Mouse (Mus musculus) kidney, embryonic 15.5 days (tissue): ENCODE results near the gene Psmb4. TPM values are rescaled to one million over a fixed set of nuclear protein-coding genes. Genes with fewer than 3 reads are reported as not detected.

Experiments used
- ATAC-seq: fragments of 200-750 bp; cut with Nextera tagmentation; replicated peaks from 2 replicates; pipeline ENCODE4 v1.8.0; 2017; ENCODE audit warnings: moderate TSS enrichment; ENCODE audit not compliant: low FRiP score
- H3K27ac ChIP-seq: fragments of 300-500 bp; sonication (generic); 2 replicates; pipeline ENCODE4 v1.5.1; 2015; ENCODE audit warnings: mild to moderate bottlenecking, inconsistent platforms
- H3K27me3 ChIP-seq: fragments of 300-500 bp; sonication (generic); 2 replicates; pipeline ENCODE4 v1.6.1; 2015; ENCODE audit warnings: inconsistent platforms
- H3K36me3 ChIP-seq: fragments of 300-500 bp; sonication (generic); 2 replicates; pipeline ENCODE4 v1.6.1; 2015; ENCODE audit warnings: inconsistent platforms
- H3K4me1 ChIP-seq: fragments of 300-500 bp; sonication (generic); 2 replicates; pipeline ENCODE4 v1.6.1; 2015; ENCODE audit warnings: inconsistent platforms
- H3K4me2 ChIP-seq: fragments of 300-500 bp; sonication (generic); 2 replicates; pipeline ENCODE4 v1.6.1; 2015; ENCODE audit warnings: moderate library complexity, mild to moderate bottlenecking, inconsistent platforms
- H3K4me3 ChIP-seq: fragments of 300-500 bp; sonication (generic); replicated peaks from 2 replicates; pipeline ENCODE4 v1.5.1; 2015; ENCODE audit warnings: mild to moderate bottlenecking, inconsistent platforms
- H3K9ac ChIP-seq: fragments of 300-500 bp; sonication (generic); 2 replicates; pipeline ENCODE4 v1.6.1; 2015; ENCODE audit warnings: mild to moderate bottlenecking, inconsistent platforms
- H3K9me3 ChIP-seq: fragments of 300-500 bp; sonication (generic); replicated peaks from 2 replicates; pipeline ENCODE4 v1.6.1; 2016; ENCODE audit warnings: inconsistent platforms
- WGBS: fragments of 180-500 bp; shearing (Covaris S2); methylation state at CpG from one replicate; pipeline ENCODE4 v1.1.7; 2015; ENCODE audit warnings: mixed read lengths; 5-methylcytosine and 5-hydroxymethylcytosine counted together
- polyA plus RNA-seq: library from polyadenylated mRNA; unstranded; fragments of >200 nt; fragmentation: Nextera tagmentation; extraction: Ambion mirVana; gene quantifications from 2 replicates; pipeline ENCODE4 v1.2.1, GENCODE M21; 2015

The Psmb4 gene
- polyA plus RNA-seq, 1 experiment from 2014 or later, result 340 TPM

DNA sequence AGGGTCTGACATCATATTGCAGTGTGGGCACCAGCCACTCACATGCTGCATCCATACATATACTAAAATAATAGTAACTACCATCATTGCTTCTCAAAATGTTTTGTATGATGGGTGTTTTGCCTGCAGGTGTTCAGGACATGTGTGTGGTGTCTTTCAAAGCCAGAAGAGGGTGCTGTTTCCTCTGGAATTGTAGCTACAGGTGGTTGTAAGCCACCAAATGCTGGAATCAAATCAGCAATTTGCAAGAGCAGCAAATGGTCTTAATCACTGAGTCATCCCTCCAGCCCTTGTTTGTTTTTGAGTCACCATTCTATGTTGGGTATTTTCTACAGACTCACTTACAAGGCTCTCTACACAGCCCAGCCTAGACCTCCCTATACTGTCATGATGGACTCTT is 1.8 kb upstream of the Psmb4 start:
- Histone ChIP-seq H3K9me3 (no peaks in the 10 kb centered on the region), H3K4me3 (no peak overlapping the region), H3K27ac (no peak overlapping the region), H3K4me1 (peaks cover 15% of the 10 kb centered on the region), H3K4me2 (no peak overlapping the region), H3K36me3 (peaks cover 20% of the 10 kb centered on the region), H3K27me3 (no peaks in the 10 kb centered on the region), H3K9ac (no peak overlapping the region)
- ATAC-seq, result no peak

DNA sequence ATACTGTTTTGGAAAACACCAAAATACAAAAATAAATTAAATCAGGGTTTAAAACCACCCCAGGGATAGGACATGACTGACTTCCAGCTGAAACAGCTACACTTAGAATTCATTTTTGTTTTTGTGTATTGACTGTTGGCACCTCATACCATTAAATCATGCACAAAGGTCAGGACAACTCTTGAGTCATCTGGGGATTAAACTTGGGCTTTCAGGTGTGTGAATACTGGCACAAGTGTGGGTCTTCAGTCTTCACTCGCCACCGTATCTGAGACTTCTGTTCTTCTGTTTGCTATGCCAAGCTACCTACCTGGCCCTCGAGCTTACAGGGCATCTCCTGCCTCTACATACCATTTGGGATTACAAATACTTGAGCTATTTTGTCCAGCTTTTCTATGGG is 4.2 kb downstream of the Psmb4 start:
- no peak for ATAC-seq
- peaks cover 80% of the 10 kb centered on the region for H3K36me3 ChIP-seq

GRCm38 (mm10) chr3:94881840-94882239 is 4.9 kb downstream of the Psmb4 start:
- Histone ChIP-seq H3K9me3 (no peaks in the 10 kb centered on the region), H3K36me3 (peaks cover 88% of the 10 kb centered on the region), H3K27me3 (no peaks in the 10 kb centered on the region), H3K4me2 (no peak overlapping the region), H3K9ac (no peak overlapping the region), H3K27ac (no peak overlapping the region), H3K4me3 (no peak overlapping the region), H3K4me1 (peaks cover 9% of the 10 kb centered on the region)
- no peak for ATAC-seq
- WGBS, result 65% methylated on average over 4 of the region's 4 CpGs

More for the DNA sequence above, 4.2 kb downstream of the Psmb4 start:
- Histone ChIP-seq H3K4me3 (no peak overlapping the region), H3K9me3 (no peaks in the 10 kb centered on the region), H3K4me2 (no peak overlapping the region), H3K27ac (no peak overlapping the region), H3K9ac (no peak overlapping the region), H3K27me3 (no peaks in the 10 kb centered on the region), H3K4me1 (peaks cover 15% of the 10 kb centered on the region)
- WGBS, result 89% methylated on average over 3 of the region's 3 CpGs

GRCm38 (mm10) chr3:94878618-94879017 is 8.1 kb downstream of the Psmb4 start:
- ATAC-seq, result no peak
- peaks cover 100% of the 10 kb centered on the region for H3K36me3 ChIP-seq
- no peaks in the 10 kb centered on the region for H3K27me3 ChIP-seq
- H3K9ac ChIP-seq, result no peak overlapping the region
- no peak overlapping the region for H3K4me3 ChIP-seq
- no peak overlapping the region for H3K4me2 ChIP-seq
- WGBS, result 91% methylated on average over 6 of the region's 6 CpGs
- H3K4me1 ChIP-seq, result no peaks in the 10 kb centered on the region
- no peak overlapping the region for H3K27ac ChIP-seq
- no peaks in the 10 kb centered on the region for H3K9me3 ChIP-seq

DNA sequence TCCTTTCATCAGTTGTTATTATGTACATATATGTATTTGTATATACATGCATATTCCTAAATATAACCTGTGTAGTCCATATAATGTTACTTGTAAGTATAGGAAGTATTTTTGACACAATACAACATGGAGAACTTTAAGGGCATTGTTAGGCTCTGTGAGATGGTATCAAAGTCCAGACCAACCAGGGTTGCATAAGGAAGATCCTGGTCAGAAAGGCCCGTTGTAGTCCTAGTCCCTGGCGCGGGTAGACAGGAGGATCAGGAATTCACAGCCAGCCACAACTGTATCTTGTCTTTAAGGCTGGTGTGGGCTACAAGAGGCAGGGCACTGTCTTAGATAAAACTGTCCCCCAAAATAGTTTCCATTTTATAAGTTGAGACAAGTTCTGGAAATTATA is 17.8 kb downstream of the Psmb4 start:
- no peaks in the 10 kb centered on the region for H3K27me3 ChIP-seq
- no peak for ATAC-seq
- H3K9ac ChIP-seq, result no peak overlapping the region
- 97% methylated on average over 3 of the region's 3 CpGs for WGBS
- no peaks in the 10 kb centered on the region for H3K9me3 ChIP-seq
- peaks cover 90% of the 10 kb centered on the region for H3K36me3 ChIP-seq
- H3K27ac ChIP-seq, result no peak overlapping the region
- H3K4me2 ChIP-seq, result no peak overlapping the region
- no peak overlapping the region for H3K4me3 ChIP-seq
- no peaks in the 10 kb centered on the region for H3K4me1 ChIP-seq

DNA sequence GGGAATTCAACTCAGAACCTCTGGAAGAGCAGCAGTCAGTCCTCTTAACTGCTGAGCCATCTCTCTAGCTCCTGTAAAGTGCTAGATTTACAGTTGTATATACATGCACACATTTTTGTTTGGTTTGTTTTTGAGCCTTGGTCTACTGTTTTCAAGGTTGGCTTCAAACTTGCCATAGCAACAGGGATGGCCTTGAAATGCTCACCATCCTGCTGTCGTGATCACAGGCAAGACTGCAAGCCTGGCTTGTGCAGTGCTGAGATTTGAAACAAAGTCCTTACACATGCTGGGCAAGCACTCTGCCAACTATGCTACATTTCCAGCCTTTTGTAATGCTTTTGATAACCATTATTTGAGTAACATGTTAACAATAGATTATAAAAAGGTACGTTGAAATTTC is 27.3 kb downstream of the Psmb4 start:
- Histone ChIP-seq H3K9me3 (no peaks in the 10 kb centered on the region), H3K27me3 (no peaks in the 10 kb centered on the region), H3K4me3 (no peak overlapping the region), H3K4me2 (no peak overlapping the region), H3K27ac (no peak overlapping the region), H3K4me1 (no peaks in the 10 kb centered on the region), H3K9ac (no peak overlapping the region), H3K36me3 (peaks cover 84% of the 10 kb centered on the region)
- WGBS, result 89% methylated on average over 2 of the region's 2 CpGs
- ATAC-seq, result no peak

DNA sequence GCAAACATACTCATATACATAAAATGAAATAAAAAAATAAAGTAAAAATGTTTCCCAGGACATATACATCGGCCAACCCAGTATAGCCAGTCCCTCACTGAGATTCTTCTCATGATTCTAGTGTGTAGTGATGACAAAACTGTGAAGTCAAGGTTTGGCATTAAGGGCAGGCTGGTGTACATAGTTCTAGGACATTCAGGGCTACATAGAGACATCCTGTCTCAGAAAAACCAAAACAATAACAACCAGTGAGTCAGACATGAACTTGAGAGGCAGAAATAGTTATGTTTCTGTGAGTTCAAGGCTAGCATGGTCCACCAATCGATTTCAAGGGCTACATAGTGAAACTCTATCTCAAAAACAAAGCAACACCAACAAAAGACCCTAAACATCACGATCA is 34.5 kb downstream of the Psmb4 start:
- H3K9me3 ChIP-seq, result no peaks in the 10 kb centered on the region
- H3K27me3 ChIP-seq, result no peaks in the 10 kb centered on the region
- WGBS, result 84% methylated on average over 3 of the region's 3 CpGs
- H3K4me3 ChIP-seq, result no peak overlapping the region
- H3K27ac ChIP-seq, result no peak overlapping the region
- ATAC-seq, result no peak
- H3K36me3 ChIP-seq, result peaks cover 36% of the 10 kb centered on the region
- H3K4me2 ChIP-seq, result no peak overlapping the region
- no peak overlapping the region for H3K9ac ChIP-seq
- H3K4me1 ChIP-seq, result peaks cover 19% of the 10 kb centered on the region

GRCm38 (mm10) chr3:94851731-94852130 is 35.0 kb downstream of the Psmb4 start:
- WGBS, result 71% methylated on average over 3 of the region's 3 CpGs

GRCm38 (mm10) chr3:94849338-94849737 is 37.4 kb downstream of the Psmb4 start:
- Histone ChIP-seq H3K36me3 (peaks cover 8% of the 10 kb centered on the region), H3K4me2 (no peak overlapping the region), H3K27me3 (no peaks in the 10 kb centered on the region), H3K9me3 (no peaks in the 10 kb centered on the region), H3K9ac (no peak overlapping the region), H3K4me1 (peaks cover 22% of the 10 kb centered on the region), H3K27ac (no peak overlapping the region), H3K4me3 (no peak overlapping the region)
- 0 out of 2 replicates have a peak, but pooled peaks have one; percentile 6 for ATAC-seq
- 23% methylated on average over 1 of the region's 1 CpGs for WGBS

More at GRCm38 (mm10) chr3:94851731-94852130, 35.0 kb downstream of the Psmb4 start:
- H3K4me3 ChIP-seq, result no peak overlapping the region
- no peak overlapping the region for H3K4me2 ChIP-seq
- H3K4me1 ChIP-seq, result peaks cover 19% of the 10 kb centered on the region
- H3K9me3 ChIP-seq, result no peaks in the 10 kb centered on the region
- no peak overlapping the region for H3K9ac ChIP-seq
- no peak for ATAC-seq
- H3K36me3 ChIP-seq, result peaks cover 31% of the 10 kb centered on the region
- no peaks in the 10 kb centered on the region for H3K27me3 ChIP-seq
- H3K27ac ChIP-seq, result no peak overlapping the region

DNA sequence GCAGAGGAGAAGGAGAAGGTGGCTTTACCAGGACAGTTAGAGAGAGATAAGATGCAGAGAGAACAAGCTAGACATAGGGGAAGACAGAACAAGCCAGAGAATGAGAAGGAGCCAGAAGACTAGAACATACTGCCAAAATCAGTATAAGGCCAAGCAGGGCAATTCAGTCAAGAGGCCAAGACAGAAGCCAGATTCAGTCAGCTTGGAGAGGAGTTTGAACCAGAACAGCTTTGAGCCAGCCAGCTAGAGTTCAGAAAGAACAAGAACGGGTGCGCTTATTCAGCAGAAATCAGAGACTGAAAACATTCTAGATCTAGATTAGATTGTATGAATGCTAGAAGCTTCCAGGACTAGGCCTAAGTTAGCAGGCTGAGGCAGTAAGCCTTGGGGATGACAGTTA is 39.4 kb downstream of the Psmb4 start:
- H3K27ac ChIP-seq, result no peak overlapping the region
- peaks cover 21% of the 10 kb centered on the region for H3K4me1 ChIP-seq
- H3K27me3 ChIP-seq, result no peaks in the 10 kb centered on the region
- no peaks in the 10 kb centered on the region for H3K36me3 ChIP-seq
- no peak overlapping the region for H3K4me2 ChIP-seq
- no peak overlapping the region for H3K9ac ChIP-seq
- no peak for ATAC-seq
- whole genome bisulfite sequencing, result 91% methylated on average over 2 of the region's 2 CpGs
- no peaks in the 10 kb centered on the region for H3K9me3 ChIP-seq
- H3K4me3 ChIP-seq, result no peak overlapping the region

DNA sequence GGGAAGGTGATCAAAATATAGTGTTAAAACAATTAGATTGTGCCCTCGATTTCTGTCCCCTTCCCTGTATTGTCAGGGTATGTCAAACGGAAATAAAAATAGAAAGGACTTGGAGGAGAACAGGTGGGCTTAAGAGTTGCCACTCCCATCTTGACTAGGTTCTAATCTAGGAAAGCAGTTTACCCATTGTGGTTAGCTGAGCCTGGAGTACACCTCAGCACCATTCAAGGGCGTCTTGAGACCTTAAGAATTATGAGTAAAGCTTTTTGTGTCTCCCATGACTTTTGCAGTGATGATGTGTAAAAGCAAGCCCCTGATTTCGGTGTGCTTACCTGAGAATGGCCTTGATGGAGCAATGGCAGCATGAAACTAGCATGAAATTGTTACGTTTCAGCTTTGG is 47.7 kb downstream of the Psmb4 start:
- no peak for ATAC-seq
- H3K9ac ChIP-seq, result peak overlapping the region; percentile 74; the same call in 1 of the 2 replicates
- H3K4me1 ChIP-seq, result peaks cover 20% of the 10 kb centered on the region
- H3K27me3 ChIP-seq, result no peaks in the 10 kb centered on the region
- peak overlapping the region; percentile 95 for H3K27ac ChIP-seq
- H3K9me3 ChIP-seq, result 0 out of 2 replicates have a peak, but pooled peaks cover 3% of the 10 kb centered on the region
- H3K36me3 ChIP-seq, result no peaks in the 10 kb centered on the region
- 70% methylated on average over 5 of the region's 5 CpGs for WGBS
- H3K4me3 ChIP-seq, result peak overlapping the region; percentile 74
- H3K4me2 ChIP-seq, result peak overlapping the region; percentile 66

GRCm38 (mm10) chr3:94838631-94839030 is 48.1 kb downstream of the Psmb4 start:
- peak overlapping the region; percentile 95 for H3K27ac ChIP-seq

DNA sequence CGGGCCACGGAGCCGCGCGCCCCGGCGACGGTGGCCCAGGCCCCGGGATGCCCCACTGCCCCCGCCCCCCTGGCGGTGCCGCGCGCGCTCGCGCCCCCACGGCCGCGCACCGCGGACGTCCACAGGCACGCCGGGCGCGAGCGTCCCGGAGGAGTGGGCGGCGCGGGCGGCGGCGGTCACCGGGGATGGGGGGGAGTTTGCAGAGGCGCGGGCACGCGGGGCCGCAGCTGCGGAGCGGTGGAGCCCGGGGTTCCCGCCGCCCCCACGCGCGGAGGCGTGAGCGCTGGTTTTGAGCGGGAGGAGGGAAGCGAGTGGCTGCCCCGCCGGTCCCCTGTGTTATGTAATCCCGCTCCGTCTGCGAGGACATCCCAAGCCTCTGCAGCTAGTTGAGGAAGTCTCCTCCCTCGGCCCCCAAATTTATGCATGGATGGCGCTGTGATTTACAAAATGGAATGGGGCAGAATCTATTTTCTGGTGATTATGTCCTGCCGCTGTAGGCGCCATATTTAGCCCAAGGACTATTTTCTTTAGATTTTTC is 48.7 kb downstream of the Psmb4 start:
- Histone ChIP-seq H3K36me3 (no peaks in the 10 kb centered on the region), H3K9ac (peak overlapping the region; percentile 74), H3K27ac (peak overlapping the region; percentile 95), H3K9me3 (0 out of 2 replicates have a peak, but pooled peaks cover 3% of the 10 kb centered on the region), H3K4me1 (peaks cover 20% of the 10 kb centered on the region), H3K4me2 (peak overlapping the region; percentile 66), H3K4me3 (peak overlapping the region; percentile 74), H3K27me3 (no peaks in the 10 kb centered on the region)
- WGBS, result under 1% methylated on average over 37 of the region's 62 CpGs
- ATAC-seq, result peak; percentile 76

More at GRCm38 (mm10) chr3:94838631-94839030, 48.1 kb downstream of the Psmb4 start:
- peak overlapping the region; percentile 74 for H3K9ac ChIP-seq
- no peaks in the 10 kb centered on the region for H3K27me3 ChIP-seq
- peaks cover 20% of the 10 kb centered on the region for H3K4me1 ChIP-seq
- no peaks in the 10 kb centered on the region for H3K36me3 ChIP-seq
- ATAC-seq, result no peak
- WGBS, result 8% methylated on average over 9 of the region's 9 CpGs
- H3K9me3 ChIP-seq, result 0 out of 2 replicates have a peak, but pooled peaks cover 3% of the 10 kb centered on the region
- H3K4me3 ChIP-seq, result peak overlapping the region; percentile 74
- H3K4me2 ChIP-seq, result peak overlapping the region; percentile 66
